Mouse (Mus musculus) inflammation-experienced regulatory T-cells, adult 6 months (primary cell): ENCODE measurements around the gene 1700025C18Rik. TPM values are rescaled to one million over a fixed set of nuclear protein-coding genes. Genes with fewer than 3 reads are reported as not detected.
A peak's percentile ranks its signal among the peaks of the same experiment; 100 is the strongest.

Experiments used
- ATAC-seq: one replicate; pipeline ENCODE4 v1.8.0; 2017
- polyA plus RNA-seq, 3 experiments: library from polyadenylated mRNA; unstranded; fragments of 100-300 nt; shearing (Covaris generic); gene quantifications; one replicate each; pipeline ENCODE4 v1.2.1; 2017

The 1700025C18Rik gene
- polyA plus RNA-seq, 3 experiments from 2014 or later, result not detected

DNA sequence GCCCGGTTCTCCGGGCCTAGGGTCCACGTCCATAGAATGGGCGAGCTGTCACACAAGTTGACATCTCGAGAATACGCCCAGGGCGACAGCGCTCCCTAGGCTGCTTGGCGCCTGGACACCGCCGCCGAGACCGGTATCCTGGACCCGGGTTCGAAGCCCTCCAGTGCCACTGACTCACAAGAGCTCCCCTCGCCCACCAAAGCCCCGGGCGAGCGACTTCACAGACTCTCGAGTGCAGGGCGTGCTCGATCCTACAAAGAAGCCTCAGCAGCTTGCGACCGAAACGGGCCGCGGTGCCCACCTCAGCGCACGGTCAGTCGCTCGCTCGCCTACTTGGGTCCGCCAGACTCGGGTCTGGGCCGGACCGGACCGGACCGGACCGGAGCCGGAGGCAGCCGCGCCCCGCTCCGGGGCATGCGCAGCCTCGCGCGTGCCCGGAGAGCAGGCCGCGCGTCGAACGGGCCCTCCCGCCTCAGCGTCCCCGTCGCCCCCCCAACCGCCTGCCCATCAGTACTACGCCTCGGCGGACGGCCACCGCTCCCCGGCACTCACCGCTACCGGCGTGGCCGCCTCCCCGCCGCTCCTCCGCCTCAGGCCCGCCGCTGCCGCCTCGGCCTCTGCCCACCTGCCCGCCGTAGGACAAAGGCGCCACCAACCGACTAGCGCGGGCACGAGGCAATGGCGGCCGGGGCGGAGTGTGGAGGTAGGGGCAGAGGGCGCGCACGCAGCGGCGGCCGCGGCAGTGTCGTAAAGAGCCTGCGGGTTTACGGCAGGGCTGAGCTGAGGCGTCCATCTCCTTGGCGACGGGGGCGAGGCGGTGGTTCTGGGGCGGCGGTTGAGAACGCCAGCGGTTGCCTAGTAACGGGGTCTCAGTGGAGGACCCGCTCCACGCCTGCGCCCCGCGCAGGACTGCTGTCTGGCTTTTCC is 56.2 kb downstream of the 1700025C18Rik start, which contains the start of gene Ncoa5:
Gene Ncoa5, minus strand, starts transcription at position 737 of the 927 bp plus-strand sequence.
- ATAC-seq, result peak; percentile 97

DNA sequence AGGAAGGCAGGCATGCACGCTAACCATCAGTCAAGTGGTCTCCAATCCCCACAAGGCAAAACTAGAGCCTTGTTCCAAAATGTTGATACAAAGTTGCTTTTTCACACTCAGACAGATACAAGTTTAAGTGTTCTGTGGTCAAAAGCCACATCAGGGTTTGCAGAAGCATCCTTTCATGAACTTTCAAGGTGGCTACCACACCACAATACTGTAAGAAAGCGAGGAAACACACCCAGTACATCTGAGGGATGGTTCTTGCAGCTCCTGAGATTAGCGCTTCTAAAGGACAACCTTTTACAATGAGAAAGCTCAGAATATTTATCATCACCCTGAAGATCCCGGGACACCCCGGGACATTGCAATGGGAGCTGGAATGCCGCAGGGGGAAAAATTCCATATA is 57.2 kb downstream of the 1700025C18Rik start:
- ATAC-seq, result no peak

DNA sequence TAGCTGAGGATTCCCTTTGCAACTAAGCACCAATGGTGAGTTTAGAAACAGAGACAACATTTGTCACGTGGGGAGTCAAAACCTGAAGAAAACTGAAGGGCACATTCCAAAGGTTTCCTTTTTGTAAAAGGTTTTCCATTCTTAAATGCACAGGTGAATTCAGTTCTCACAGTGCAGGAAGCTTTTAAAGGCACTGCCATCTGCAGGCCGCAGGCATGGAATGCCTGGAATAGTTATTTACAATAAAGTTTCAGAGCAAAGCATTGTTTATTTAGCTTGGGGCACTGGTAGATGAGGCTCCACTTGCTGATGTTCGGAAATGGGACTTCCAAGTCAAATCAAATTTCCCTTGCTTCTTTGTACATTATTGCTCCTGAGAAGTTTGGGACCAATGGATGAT is 58.0 kb downstream of the 1700025C18Rik start:
- ATAC-seq, result no peak

Other genes starting within 250 kb of the 1700025C18Rik start
- gene Pltp, start 233.0 kb downstream of the 1700025C18Rik start, polyA plus RNA-seq, result 1 to 10 TPM in 2 of 3 experiments, under 1 TPM in 1; 0.50 to 3.0 (median 1.3) TPM
- gene Pcif1, start 211.4 kb downstream of the 1700025C18Rik start, polyA plus RNA-seq, result 100 to 1,000 TPM; 110 to 126 (median 112) TPM
- 1 to 10 TPM; 6.2 to 7.4 (median 6.8) TPM for gene Zfp335, start 179.0 kb downstream of the 1700025C18Rik start, polyA plus RNA-seq
- 1 to 10 TPM; 1.3 to 2.6 (median 2.6) TPM for gene Mmp9, start 150.0 kb downstream of the 1700025C18Rik start, polyA plus RNA-seq
- under 1 TPM in 2 of 3 experiments, not detected in 1; 0.21 to 0.33 TPM for gene Slc12a5, start 129.9 kb downstream of the 1700025C18Rik start, polyA plus RNA-seq
- gene Ncoa5, start 55.9 kb downstream of the 1700025C18Rik start, polyA plus RNA-seq, result 10 to 100 TPM; 15.3 to 40.6 (median 24.8) TPM
- 1 to 10 TPM; 1.9 to 2.7 (median 2.2) TPM for gene Cd40, start 35.1 kb downstream of the 1700025C18Rik start, polyA plus RNA-seq
- not detected for gene Cdh22, start 144.1 kb upstream of the 1700025C18Rik start, polyA plus RNA-seq
- 10 to 100 TPM; 36.4 to 44.9 (median 44.1) TPM for gene Slc35c2, start 197.1 kb upstream of the 1700025C18Rik start, polyA plus RNA-seq
- 10 to 100 TPM; 36.8 to 43.5 (median 42.5) TPM for gene Elmo2, start 235.7 kb upstream of the 1700025C18Rik start, polyA plus RNA-seq